Mouse (Mus musculus): ENCODE measurements around the gene Kcnh4.
"Not testable (repeated sequence)": the region's sequence is repeated elsewhere in the genome, so short reads cannot be mapped to it uniquely, and the experiment has no call there.

Gene Kcnh4

DNA sequence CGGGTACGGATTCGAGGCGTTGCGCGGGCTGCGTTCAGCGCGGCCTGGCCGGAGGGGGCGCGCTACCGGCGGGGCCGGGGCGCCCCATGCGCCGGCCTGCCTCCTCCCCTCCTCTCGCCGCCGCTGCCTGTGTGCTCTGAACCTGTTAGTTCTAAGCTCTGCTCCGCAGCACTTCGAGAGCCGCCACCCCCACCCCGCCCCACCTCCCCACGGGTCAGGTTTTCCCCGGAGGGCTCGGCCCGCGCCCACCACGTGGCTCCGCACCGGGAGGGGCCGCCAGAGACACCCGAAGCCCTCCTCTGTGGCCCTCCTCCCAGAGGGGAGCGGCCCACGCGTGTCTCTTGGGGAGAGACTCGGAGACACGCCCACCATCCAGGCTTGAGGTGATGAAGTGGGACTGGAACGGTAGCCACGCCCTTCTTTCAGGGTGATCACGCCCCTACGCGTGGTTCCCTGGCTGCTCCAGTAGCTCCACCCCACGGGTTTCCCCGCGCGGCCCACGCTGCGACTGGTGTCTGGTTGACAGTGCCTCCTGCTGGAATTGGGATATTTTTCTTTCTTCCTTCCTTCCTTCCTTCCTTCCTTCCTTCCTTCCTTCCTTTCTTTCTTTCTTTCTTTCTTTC, at the start of gene Kcnh4:
Gene Kcnh4 (minus strand): TSS at position 332 of the 623 bp plus-strand sequence.
- DNase-seq (ENCODE audit: low spot score in 2 of 2) = peak; percentile 72 to 81

DNA sequence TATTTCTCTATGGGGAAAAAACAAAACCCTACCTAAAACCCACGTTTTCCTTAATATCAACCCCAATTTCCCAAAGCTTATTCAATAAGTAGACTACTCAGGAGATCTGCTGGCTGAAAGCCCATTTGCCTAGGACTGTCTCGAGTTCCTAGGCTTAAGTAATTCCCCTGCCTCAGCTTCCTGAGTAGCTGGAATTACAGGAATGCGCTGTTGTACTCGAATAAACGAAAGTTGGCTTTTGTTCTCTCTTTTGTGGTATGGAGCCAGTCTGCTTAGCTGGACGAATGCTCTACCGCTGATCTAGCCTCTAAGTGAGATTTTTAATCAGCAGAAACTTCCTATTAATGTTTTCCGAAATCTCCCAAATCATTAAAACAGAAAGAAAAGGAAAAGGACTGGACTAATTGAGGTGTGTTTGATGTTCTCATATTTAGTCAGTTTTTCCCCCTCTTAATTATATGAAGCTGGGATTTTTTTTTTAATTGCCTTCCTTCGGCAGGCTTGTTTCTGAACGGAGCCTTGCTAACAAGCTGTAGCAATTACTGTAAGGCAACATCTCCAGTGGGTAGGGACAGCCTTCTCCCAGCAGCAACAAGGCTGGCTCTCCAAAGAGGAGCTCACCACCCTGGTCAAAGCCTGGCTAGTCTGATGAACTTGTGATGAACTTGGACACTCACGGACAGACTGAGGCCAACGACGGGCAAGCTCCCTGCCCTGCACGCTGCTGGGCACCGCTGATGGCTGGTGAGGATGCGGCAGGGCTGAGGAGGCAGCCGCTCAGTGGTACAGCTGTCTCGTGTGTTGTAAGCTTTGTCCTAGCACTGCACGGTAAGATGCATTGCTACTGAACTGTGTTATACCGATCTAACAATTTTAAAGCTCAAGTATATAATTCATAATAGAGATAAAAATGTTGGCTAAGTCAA, 46.9 kb upstream of the Kcnh4 start:
- DNase-seq (ENCODE audit: low spot score in 2 of 2) = no peak

DNA sequence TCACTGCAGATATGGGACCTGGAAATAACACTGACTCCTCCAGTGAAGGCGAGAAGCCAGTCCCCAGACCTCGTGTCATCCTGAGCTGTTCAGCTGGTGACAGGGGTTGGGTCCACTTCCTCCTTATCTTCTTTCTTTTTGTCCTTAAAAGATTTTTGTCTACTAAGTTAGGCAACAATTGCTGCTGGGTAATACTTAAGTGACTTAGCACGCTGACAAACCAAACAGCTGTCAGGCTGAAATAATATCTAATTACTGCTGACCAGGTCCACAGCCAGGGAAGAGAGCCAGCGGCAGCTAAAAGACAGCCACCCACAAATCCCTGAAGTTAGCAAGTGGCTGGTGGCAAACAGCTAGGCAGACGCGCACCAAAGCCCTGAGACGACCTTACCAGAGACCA, 45.8 kb upstream of the Kcnh4 start:
- no peak for DNase-seq (ENCODE audit: low spot score in 2 of 2)

DNA sequence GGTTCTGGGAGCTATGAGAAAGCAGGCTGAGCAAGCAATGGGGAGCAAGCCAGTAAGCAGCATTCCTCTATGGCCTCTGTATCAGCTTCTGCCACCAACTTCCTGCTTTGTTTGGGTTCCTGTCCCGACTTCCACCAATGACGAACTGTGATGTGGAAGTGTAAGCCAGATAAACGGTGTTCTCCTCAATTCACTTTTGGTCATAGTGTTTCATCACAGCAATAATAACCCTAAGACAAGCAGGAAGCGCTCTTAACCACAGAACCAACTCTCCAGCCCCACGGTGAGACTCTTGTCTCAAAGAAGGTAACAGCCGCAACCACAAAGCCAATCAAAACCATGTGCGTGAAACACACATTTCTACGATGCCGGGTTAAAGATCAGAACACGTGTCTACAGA, 44.7 kb upstream of the Kcnh4 start:
- DNase-seq (ENCODE audit: low spot score in 2 of 2) = no peak

DNA sequence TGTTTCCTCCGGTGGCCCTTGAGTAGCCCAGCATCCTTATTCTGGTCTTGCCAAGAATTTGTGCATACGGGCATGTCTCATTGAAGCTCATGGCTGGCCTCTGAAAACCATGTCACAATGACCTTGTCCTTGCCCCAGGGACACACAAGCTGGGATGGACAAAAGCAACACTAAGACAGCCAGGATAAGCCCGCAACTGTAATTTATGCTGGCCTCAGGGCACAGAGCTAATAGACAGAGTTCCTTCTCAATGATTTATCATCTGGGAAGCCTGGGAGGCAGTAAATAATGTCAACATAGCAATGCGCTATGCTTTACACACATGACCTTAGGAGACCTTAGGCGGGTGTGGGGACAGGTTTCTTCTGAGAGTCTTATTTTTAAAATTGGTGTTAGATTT, 39.7 kb upstream of the Kcnh4 start:
- DNase-seq (ENCODE audit: low spot score in 2 of 2) = no peak

DNA sequence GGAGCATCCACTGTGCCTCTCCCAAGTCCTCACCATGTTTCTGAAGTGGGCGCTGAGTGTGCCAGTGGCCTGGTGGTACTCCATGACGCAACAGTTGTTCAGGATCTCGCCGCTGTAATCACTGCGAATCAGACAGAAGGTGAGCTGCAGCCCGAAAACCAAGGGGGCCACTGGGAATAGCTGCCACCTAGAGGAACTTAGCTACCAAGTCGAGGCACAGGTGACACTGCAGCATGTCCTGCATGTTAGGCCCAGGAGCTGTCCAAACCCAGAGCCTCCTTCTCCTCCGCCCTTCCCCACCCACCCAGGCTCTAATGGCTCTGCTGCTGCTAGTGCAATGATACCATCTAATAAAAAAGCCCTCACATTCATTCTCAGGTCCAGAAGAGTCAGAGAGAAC, 36.8 kb upstream of the Kcnh4 start:
- DNase-seq (ENCODE audit: low spot score in 2 of 2) = no peak

DNA sequence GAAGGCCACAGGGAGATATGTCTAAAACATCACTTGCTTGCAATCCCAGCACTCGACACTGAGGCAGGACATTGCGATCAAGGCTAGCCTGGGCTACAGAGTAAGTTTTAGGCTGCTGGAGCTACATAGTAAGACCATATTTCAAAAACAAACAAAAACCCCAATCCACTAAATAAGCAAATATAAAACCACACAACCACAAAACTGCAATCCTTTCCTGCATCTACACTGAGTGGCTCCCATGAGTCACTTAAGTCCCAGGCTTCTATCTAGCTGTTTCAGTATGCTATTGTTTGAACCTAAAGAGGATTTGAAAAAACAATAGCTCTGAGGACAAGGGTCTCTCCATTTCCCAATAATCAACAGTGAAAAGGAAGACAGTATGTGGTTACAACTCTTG, 35.6 kb upstream of the Kcnh4 start:
- DNase-seq (ENCODE audit: low spot score in 2 of 2) = no peak

DNA sequence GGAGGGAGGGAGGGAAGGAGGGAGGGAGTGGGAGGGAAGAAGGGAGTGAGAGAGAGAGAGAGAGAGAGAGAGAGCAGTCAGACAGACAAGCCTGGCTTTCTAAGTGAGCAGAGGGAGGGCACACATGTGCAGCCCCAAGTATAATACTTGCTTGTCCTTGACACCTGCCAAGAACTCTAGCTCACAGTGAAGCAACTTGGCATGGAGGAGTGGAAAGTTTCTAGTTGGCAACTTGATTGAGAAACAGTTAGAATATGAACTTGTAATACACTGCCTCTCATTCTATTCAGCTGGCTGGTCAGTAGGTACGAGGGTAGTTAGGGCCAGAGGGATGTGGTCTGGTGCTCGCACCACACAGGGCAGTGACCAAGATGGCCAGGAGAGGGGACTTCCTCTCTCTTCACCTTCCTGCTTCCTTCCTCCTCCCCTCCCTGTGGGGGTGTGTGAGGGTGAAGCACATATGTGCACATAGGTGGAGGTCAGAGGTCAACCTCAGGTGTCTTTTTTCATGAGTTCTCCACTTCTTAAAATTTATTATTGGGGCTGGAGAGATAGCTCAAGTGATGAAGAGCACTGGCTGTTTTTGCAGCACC, 31.8 kb upstream of the Kcnh4 start:
- no peak for DNase-seq (ENCODE audit: low spot score in 2 of 2)

DNA sequence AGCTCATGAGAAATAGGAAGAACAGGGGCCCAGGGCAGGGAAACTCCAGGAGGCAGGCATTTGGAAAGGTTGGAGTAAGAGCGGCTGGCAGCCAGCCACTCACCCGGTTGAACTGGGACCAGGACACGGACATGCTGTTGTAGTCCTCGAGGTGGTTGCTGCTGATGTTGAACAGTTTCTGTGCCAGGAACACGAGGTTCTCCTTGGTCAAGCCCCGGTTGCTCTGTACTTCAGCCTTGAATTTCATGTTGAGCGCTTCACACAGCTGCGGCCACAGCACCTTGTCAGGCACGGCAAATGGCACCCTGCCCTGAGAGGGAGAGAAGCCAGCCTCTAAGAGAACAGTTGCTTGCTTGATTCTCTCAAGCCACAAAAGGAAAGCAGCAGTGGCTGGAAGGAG, 30.9 kb upstream of the Kcnh4 start:
- DNase-seq (ENCODE audit: low spot score in 2 of 2) = not testable (repeated sequence)

DNA sequence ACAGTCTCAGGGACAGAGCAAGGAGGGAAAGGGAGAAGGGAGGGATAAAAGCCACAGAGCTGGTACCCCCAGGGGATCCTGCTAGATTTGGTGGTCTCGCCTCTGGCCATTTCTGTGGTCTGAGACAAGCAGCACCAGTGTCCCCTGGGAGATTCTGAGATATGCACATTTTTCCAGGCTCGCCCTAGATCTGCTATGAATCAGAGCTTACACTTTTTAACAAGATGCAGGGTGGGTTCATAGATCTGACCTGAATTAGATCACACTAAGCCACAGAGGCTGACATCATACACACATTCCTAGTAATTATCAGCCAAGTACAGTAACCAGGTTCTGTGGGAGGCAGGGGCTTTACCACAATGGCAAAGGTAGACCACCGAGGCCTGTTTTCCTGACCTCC, 30.0 kb upstream of the Kcnh4 start:
- no peak for DNase-seq (ENCODE audit: low spot score in 2 of 2)

DNA sequence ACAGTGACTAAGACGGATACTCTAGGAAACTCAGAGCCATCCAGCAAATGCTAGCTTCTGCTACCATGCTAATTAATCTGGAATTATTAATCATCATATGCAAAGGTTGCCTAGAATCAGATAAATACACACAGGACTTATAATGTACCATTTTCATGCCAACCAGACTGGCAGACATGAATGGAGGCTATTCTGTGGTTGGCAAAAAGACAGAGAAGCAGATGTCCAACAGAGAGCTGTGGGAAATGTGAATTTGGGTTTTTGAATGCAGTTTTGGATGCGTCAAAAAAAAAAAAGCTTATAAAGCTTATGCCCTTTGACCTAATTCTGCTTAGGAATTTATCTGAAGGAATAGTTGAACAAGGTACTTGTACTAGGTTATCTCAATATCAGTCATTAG, 26.0 kb upstream of the Kcnh4 start:
- no peak for DNase-seq (ENCODE audit: low spot score in 2 of 2)

DNA sequence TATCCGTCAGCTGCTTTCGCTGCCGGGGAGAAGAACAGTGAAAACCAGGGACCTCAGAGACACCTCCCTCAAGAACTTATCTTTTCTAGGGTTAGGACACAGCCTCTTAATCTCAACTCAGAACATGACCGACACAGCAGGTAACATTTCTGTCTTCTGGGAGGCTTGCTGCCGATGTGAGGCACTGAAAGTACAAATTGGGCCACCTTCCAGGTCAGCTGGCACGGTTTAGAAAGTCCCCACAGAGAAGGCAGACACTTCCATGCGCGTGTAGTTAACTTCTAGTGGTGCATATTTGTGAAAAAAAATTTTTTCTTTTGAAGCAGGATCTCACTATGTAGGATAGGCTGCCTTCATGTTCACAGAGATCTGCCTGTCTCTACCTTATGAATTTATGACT, 24.5 kb upstream of the Kcnh4 start:
- DNase-seq (ENCODE audit: low spot score in 2 of 2) = no peak

DNA sequence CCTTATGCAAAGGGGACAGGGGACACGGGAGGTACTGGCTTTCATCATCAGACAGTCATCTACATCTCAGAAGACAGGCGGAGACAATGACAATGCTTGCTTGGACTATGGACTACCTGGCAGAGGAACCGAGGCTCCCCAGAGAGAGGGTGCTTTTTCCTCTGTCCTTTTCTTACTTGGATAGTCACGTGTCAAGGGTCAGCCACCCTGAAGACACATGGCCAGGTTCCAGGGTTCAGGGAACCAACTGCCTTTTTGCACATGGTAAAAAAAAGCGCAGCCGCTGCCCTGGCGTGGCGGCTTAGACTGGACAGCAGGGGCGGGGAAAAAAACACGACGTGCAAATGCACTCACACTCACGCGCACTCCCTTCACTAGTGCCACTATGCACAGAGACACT, 22.8 kb upstream of the Kcnh4 start:
- no peak for DNase-seq (ENCODE audit: low spot score in 2 of 2)

DNA sequence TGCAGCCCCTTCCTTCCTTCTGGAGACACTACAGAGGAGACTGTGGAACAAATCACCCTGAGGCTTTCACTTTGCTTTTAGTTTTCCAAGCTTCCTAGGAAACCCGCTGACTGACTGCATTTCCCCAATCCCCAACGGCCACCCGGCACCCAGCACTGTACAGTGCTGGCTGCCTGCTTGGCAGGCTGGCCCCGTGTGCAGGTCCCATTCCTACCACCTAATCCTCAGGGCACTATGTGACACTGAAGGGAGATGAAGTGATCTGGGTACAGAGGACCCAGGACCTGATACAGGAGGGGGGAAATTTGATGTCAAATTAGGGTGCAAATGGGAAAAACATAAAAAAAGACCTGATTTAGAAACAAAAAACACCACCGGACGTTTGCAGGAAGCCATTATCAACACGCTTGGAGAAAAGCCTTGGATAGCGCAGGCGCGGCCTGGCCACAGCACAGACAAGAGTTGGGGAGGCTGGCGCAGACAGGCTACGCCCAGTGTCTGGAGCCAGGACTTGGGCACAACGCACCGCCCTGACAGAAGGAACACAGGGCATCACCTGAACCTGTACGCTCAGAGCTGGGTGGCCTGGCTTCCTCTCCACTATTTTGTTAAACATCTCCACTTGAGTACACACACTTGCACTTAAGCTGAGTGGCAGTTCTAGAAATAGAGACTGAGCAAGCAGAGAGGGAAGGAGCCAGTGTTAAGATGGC, 22.2 kb upstream of the Kcnh4 start:
- DNase-seq (ENCODE audit: low spot score in 2 of 2) = no peak

DNA sequence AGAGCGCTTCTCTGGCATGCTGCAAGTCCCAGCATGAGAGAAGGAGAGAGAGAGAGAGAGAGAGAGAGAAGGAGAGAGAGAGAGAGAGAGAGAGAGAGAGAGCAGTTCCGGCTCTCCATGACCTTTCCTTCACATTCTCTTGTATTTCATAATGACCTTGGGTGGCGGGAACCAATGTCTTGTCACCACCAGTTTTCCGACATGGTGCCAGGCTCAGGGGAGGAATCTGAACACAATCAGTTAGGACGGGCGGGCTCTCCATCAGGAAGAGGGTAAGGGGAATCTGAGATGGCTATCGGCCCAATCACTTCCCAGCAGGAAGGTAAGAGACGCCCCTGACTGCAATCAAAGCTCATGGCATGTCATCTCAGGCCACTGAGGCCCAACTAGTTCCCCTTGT, 20.5 kb upstream of the Kcnh4 start:
- DNase-seq (ENCODE audit: low spot score in 2 of 2) = no peak

DNA sequence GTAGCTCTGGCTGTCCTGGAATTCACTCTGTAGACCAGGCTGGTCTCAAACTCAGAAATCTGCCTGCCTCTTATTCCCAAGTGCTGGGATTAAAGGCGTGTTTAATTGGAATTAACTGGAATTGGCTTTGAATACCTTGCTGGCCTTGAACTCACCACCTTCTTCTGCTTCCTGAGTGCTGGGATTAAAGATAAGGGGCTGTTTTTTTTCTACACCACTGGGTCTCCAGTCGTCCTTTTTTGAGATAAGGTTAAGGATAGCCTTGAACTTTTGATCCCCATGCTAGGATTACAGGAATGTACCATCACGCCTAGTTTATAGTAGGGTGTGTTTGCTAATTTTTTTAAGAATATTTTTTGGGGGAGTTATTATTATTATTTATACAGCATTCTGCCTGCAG, 18.3 kb upstream of the Kcnh4 start:
- no peak for DNase-seq (ENCODE audit: low spot score in 2 of 2)

DNA sequence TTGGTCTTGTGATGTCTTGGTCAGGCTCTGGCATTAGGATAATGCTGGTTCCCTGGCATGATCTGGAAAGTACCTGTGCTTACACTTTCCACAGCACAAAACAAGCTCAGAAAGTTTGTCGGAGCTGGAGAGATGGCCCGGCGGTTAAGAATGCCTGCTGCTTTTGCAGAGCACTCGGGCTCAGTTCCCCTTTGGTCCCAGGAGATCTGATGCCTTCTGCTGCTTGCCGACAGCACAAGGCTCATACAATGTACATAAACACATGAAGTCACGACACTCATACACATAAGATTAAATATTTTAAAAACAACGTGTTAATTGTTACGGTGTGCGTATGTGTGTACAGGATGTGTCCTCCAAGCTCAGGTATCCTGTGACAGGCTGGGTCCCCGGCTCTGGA, 16.2 kb upstream of the Kcnh4 start:
- no peak for DNase-seq (ENCODE audit: low spot score in 2 of 2)

DNA sequence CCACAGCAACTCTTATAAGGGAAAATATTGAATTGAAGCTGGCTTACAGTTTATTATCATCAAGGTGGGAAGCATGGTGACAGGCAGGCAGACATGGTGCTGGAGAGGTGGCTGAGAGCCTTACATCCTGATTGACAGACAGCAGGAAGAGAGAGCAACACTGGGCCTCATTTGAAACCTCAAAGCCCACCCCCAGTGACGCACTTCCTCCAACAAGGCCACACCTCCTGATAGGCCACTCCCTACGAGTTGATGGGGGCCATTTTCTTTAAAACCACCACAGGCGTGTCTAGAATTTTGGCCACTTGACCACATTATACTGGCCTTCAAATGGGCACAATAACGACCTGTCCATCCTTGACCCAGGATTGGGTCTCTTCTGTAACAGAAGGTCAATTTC, 14.5 kb upstream of the Kcnh4 start:
- no peak for DNase-seq (ENCODE audit: low spot score in 2 of 2)

DNA sequence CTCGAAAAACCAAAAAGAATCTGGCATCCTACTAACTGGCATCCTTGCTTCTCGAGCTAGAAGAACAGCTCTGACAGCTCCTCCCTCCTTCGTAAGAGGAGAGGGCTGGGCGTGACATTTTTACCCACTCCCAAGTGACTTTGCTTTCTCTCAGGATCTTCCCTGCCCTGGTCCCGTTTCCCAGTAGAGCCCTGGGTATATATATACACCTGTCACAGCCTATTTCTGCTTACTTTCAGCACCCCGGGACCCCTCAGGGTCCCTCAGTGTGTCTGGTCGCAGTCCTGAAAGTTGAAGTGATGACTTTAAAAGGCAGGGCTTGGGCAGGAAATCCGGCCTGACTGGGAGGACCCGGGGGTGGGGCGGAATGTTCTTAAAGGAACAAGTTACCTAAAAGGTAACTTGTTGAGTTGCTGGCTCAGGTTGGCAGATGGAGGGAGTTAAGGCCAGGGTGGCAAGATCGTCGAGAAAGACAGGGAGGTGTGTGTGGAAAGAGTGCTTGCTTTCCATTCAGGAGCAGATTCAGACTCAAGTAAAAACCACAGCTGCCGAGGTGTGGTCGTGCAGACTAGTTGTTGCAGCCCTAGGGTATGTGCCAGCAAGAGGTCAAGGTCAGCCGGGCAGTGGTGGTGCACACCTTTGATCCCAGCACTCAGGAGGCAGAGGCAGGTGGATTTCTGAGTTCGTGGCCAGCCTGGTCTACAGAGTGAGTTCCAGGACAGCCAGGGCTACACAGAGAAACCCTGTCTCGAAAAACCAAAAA, 11.1 kb upstream of the Kcnh4 start, which contains the start of gene Ghdc:
Gene Ghdc (minus strand): TSS at position 312 of the 763 bp plus-strand sequence.
- DNase-seq (ENCODE audit: low spot score in 2 of 2) = peak; percentile 74 to 85

DNA sequence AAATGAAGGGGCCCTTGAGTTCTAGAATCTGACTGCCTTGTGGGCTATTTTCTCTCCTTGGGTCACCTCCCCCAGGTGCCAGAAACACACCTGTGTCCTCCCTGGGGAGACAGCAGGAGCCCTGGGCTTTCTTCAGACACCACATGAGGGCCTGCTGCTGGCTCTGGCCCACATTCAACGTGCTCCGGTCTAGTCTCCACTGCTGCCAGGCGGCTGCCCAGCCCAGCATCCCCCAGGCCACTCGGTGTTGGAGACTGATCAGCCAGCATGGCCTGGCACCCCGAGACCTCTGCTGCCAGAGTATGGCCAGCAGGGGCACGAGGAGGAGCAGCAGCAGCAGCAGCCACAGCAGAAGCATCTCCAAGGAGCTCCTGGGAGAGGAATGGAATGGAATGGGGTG, 10.2 kb upstream of the Kcnh4 start:
- no peak for DNase-seq (ENCODE audit: low spot score in 2 of 2)

DNA sequence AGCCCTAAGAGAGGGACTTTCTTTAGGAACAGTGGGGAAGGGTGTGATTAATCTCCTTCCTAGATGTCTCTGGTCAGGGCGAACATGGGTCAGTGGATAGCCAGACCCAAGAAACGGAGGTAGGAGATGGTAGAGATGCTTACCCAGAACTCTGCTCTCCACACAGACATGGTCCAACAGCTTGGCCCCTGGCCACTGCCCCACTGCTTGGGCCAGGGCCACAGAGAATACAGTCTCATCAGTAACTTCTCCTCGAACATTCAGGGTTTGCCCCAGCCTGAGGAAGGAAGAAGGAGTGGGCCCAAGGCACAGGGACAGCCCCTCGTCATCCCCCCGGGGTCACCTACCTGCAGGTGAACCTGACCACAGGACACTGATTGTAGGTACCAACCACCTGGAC, 8.1 kb upstream of the Kcnh4 start:
- no peak for DNase-seq (ENCODE audit: low spot score in 2 of 2)

DNA sequence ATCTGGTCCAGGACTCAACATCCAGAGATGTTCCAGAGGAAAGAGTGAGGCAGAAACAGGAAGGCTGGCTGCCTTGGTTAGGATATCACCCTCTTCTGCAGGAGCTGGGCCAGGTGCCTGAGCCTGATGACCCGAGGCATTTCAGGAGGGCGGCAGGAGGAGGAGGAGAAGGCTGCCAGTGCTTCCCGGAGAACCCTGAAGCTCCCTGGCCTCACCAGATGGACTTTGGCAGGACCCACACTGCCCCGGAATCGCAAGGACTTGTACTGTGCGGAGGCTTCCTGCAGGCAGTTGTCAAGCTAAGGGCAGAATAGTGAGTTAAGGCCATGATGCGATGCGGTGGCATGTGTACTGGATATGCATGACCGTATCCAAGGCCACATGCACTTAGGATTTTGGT, 7.0 kb upstream of the Kcnh4 start:
- no peak for DNase-seq (ENCODE audit: low spot score in 2 of 2)

Data from spleen, postnatal 4 days (tissue).